Mouse (Mus musculus) neutrophil, adult 83 days (primary cell): Measurements from ENCODE around the gene Tmem262. TPM values are rescaled to one million over a fixed set of nuclear protein-coding genes. Genes with fewer than 3 reads are reported as not detected.

Experiments used
- total RNA-seq, 2 experiments: library from RNA; stranded (reverse); gene quantifications; one replicate each; pipeline ENCODE4 v1.2.4; 2023

The Tmem262 gene
- total RNA-seq, result not detected

GRCm38 (mm10) chr19:6079983-6080480 lies at the start of gene Tmem262:
TSS of gene Tmem262 (plus strand) at chr19:6080033.

GRCm38 (mm10) chr19:6046294-6047153 lies 33.3 kb upstream of the Tmem262 start, which contains the start of gene Syvn1:
TSS of gene Syvn1 (plus strand) at chr19:6046576.

GRCm38 (mm10) chr19:6057313-6058096 lies 22.3 kb upstream of the Tmem262 start, which contains the start of the genes Mrpl49 and Fau:
TSS of gene Mrpl49 (minus strand) at chr19:6057785.
TSS of gene Fau (plus strand) at chr19:6057844.

GRCm38 (mm10) chr19:6061021-6061533 lies 18.8 kb upstream of the Tmem262 start, which contains the start of gene Znhit2:
TSS of gene Znhit2 (plus strand) at chr19:6061192.

GRCm38 (mm10) chr19:6067724-6068415 lies 12.0 kb upstream of the Tmem262 start, which contains the start of gene Tm7sf2:
TSS of gene Tm7sf2 (minus strand) at chr19:6068373.

GRCm38 (mm10) chr19:6076564-6077393 lies 3.1 kb upstream of the Tmem262 start, which contains the start of gene Vps51:
TSS of gene Vps51 (minus strand) at chr19:6077231.

GRCm38 (mm10) chr19:6082156-6082555 lies 2.3 kb downstream of the Tmem262 start, which contains the start of gene Gm28374:
TSS of gene Gm28374 (minus strand) at chr19:6082256.

GRCm38 (mm10) chr19:6084478-6085248 lies 4.8 kb downstream of the Tmem262 start, which contains the start of the genes Zfpl1 and Cdca5:
TSS of gene Zfpl1 (minus strand) at chr19:6084956.
TSS of gene Cdca5 (plus strand) at chr19:6084983.

GRCm38 (mm10) chr19:6094119-6094518 lies 14.3 kb downstream of the Tmem262 start, which contains the start of gene AC131692.1:
TSS of gene AC131692.1 (plus strand) at chr19:6094419.

GRCm38 (mm10) chr19:6105586-6105985 lies 25.8 kb downstream of the Tmem262 start, which contains the start of gene Naaladl1:
TSS of gene Naaladl1 (plus strand) at chr19:6105782.

GRCm38 (mm10) chr19:6117986-6118676 lies 38.3 kb downstream of the Tmem262 start, which contains the start of gene Sac3d1:
TSS of gene Sac3d1 (minus strand) at chr19:6118650.

GRCm38 (mm10) chr19:6127760-6128341 lies 48.0 kb downstream of the Tmem262 start, which contains the start of gene Snx15:
TSS of gene Snx15 (minus strand) at chr19:6128304.

Other genes with a start within 250 kb of the Tmem262 start
- gene Frmd8, start 204.8 kb upstream of the Tmem262 start, total RNA-seq, result 10 to 100 TPM; 59.9 to 62.7 TPM
- 10 to 100 TPM; 48.2 to 55.2 TPM for gene Slc25a45, start 202.2 kb upstream of the Tmem262 start, total RNA-seq
- gene Tigd3, start 185.9 kb upstream of the Tmem262 start, total RNA-seq, result 1 to 10 TPM; 2.4 to 3.3 TPM
- gene Dpf2, start 167.0 kb upstream of the Tmem262 start, total RNA-seq, result 100 to 1,000 TPM; 106 to 111 TPM
- 1 to 10 TPM; 3.2 to 4.7 TPM for gene Cdc42ep2, start 155.2 kb upstream of the Tmem262 start, total RNA-seq
- gene Pola2, start 115.8 kb upstream of the Tmem262 start, total RNA-seq, result 10 to 100 TPM; 38.1 to 39.3 TPM
- gene Slc22a20, start 93.9 kb upstream of the Tmem262 start, total RNA-seq, result 1 to 10 TPM; 1.9 to 2.3 TPM
- 100 to 1,000 TPM; 242 to 264 TPM for gene Capn1, start 64.1 kb upstream of the Tmem262 start, total RNA-seq
- 10 to 100 TPM; 40.0 to 42.7 TPM for gene Syvn1, start 33.5 kb upstream of the Tmem262 start, total RNA-seq
- gene Mrpl49, start 22.2 kb upstream of the Tmem262 start, total RNA-seq, result 10 to 100 TPM; 15.5 to 17.7 TPM
- 1,000 to 10,000 TPM; 1,500 to 1,520 TPM for gene Fau, start 22.2 kb upstream of the Tmem262 start, total RNA-seq
- gene Znhit2, start 18.8 kb upstream of the Tmem262 start, total RNA-seq, result 10 to 100 TPM; 11.3 to 13.7 TPM
- gene Tm7sf2, start 11.7 kb upstream of the Tmem262 start, total RNA-seq, result 10 to 100 TPM in 1 of 2 experiments, 1 to 10 TPM in 1; 9.7 to 10.8 TPM
- 10 to 100 TPM; 71.2 to 76.9 TPM for gene Vps51, start 2.8 kb upstream of the Tmem262 start, total RNA-seq
- not detected for gene Gm28374, start 2.2 kb downstream of the Tmem262 start, total RNA-seq
- 10 to 100 TPM; 23.8 to 26.0 TPM for gene Zfpl1, start 4.9 kb downstream of the Tmem262 start, total RNA-seq
- 10 to 100 TPM; 31.2 to 31.6 TPM for gene Cdca5, start 5.0 kb downstream of the Tmem262 start, total RNA-seq
- 1 to 10 TPM; 1.2 to 2.0 TPM for gene AC131692.1, start 14.4 kb downstream of the Tmem262 start, total RNA-seq
- 1 to 10 TPM in 1 of 2 experiments, under 1 TPM in 1; 0.46 to 1.7 TPM for gene Naaladl1, start 25.7 kb downstream of the Tmem262 start, total RNA-seq
- gene Sac3d1, start 38.6 kb downstream of the Tmem262 start, total RNA-seq, result 1 to 10 TPM; 6.6 to 7.2 TPM
- 10 to 100 TPM; 11.3 to 14.2 TPM for gene Snx15, start 48.3 kb downstream of the Tmem262 start, total RNA-seq
- 1 to 10 TPM in 1 of 2 experiments, under 1 TPM in 1; 0.94 to 1.3 TPM for gene Batf2, start 61.0 kb downstream of the Tmem262 start, total RNA-seq
- 10 to 100 TPM; 12.9 to 17.1 TPM for gene Arl2, start 61.5 kb downstream of the Tmem262 start, total RNA-seq
- gene Majin, start 104.4 kb downstream of the Tmem262 start, total RNA-seq, result not detected
- not detected for gene Gpha2, start 146.3 kb downstream of the Tmem262 start, total RNA-seq
- 10 to 100 TPM; 18.7 to 20.3 TPM for gene Ppp2r5b, start 155.8 kb downstream of the Tmem262 start, total RNA-seq
- 100 to 1,000 TPM in 1 of 2 experiments, 10 to 100 TPM in 1; 88.4 to 104 TPM for gene Atg2a, start 161.6 kb downstream of the Tmem262 start, total RNA-seq
- 100 to 1,000 TPM; 198 to 207 TPM for gene Ehd1, start 196.7 kb downstream of the Tmem262 start, total RNA-seq
- 10 to 100 TPM in 1 of 2 experiments, 1 to 10 TPM in 1; 7.5 to 11.7 TPM for gene Cdc42bpg, start 226.4 kb downstream of the Tmem262 start, total RNA-seq